Mouse (Mus musculus): ENCODE results near the gene Ppl. TPM values are rescaled to one million over a fixed set of nuclear protein-coding genes. Genes with fewer than 3 reads are reported as not detected.

The Ppl gene
- polyA plus RNA-seq, 1 experiment from 2014 or later: 0.65 TPM

- Histone ChIP-seq H3K4me3 (ENCODE audit: low read depth, low read length) (no peak overlapping the region), H3K9me3 (replicated peaks; ENCODE audit: control insufficient read depth, low read length) (no peaks in the 10 kb centered on the region), H3K36me3 (ENCODE audit: control insufficient read depth, insufficient read depth) (no peaks in the 10 kb centered on the region), H3K27ac (ENCODE audit: low read length) (no peak overlapping the region), H3K4me1 (ENCODE audit: control insufficient read depth, low read depth, low read length) (no peaks in the 10 kb centered on the region), H3K9ac (ENCODE audit: low read depth, low read length) (no peak overlapping the region), H3K4me2 (ENCODE audit: low read depth, low read length) (no peak overlapping the region), H3K27me3 (ENCODE audit: control insufficient read depth, insufficient read depth, low read depth, low read length) (peaks cover 1% of the 10 kb centered on the region)
- WGBS (ENCODE audit: insufficient replicate concordance): 49% methylated on average over 6 of the region's 6 CpGs
- ATAC-seq (ENCODE audit: low read depth): no peak
Measured at GRCm38 (mm10) chr16:5153299-5154026, 21.2 kb upstream of the Ppl start.

GRCm38 (mm10) chr16:5150544-5150943 lies 18.3 kb upstream of the Ppl start:
- Histone ChIP-seq H3K36me3 (ENCODE audit: control insufficient read depth, insufficient read depth) (no peaks in the 10 kb centered on the region), H3K4me1 (ENCODE audit: control insufficient read depth, low read depth, low read length) (peaks cover 4% of the 10 kb centered on the region), H3K9ac (ENCODE audit: low read depth, low read length) (no peak overlapping the region), H3K4me2 (ENCODE audit: low read depth, low read length) (no peak overlapping the region), H3K27me3 (ENCODE audit: control insufficient read depth, insufficient read depth, low read depth, low read length) (peaks cover 18% of the 10 kb centered on the region), H3K4me3 (ENCODE audit: low read depth, low read length) (no peak overlapping the region), H3K27ac (ENCODE audit: low read length) (no peak overlapping the region), H3K9me3 (replicated peaks; ENCODE audit: control insufficient read depth, low read length) (no peaks in the 10 kb centered on the region)
- WGBS (ENCODE audit: insufficient replicate concordance): 58% methylated on average over 10 of the region's 10 CpGs
- no peak for ATAC-seq (ENCODE audit: low read depth)

DNA sequence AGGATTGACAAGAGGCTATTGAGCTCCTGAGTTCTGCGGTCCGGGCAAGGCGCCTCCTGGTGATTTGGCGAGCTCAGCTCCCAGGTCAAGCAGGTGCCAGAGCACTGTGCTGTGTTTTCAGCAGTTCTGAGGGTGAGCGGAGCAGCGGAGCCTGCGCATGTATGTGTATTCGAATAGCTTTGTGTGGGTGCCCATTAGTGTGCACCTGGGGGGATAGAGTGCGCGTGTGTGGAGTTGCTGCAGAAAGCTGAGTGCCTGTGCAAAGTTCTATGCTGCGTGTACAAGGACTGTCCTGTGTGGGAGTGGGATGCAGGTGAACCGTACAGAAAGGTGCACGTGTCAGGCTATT lies 14.8 kb upstream of the Ppl start, which contains the start of gene Sec14l5:
Gene Sec14l5, plus strand, starts transcription at position 73 of the 349 bp plus-strand sequence.
- Histone ChIP-seq H3K36me3 (ENCODE audit: control insufficient read depth, insufficient read depth) (no peaks in the 10 kb centered on the region), H3K4me2 (ENCODE audit: low read depth, low read length) (peak within 1 kb of the TSS; percentile 63), H3K9me3 (replicated peaks; ENCODE audit: control insufficient read depth, low read length) (no peaks in the 10 kb centered on the region), H3K9ac (ENCODE audit: low read depth, low read length) (no peak within 1 kb of the TSS), H3K27ac (ENCODE audit: low read length) (no peak within 1 kb of the TSS), H3K4me3 (ENCODE audit: low read depth, low read length) (peak within 1 kb of the TSS; percentile 37), H3K4me1 (ENCODE audit: control insufficient read depth, low read depth, low read length) (peaks cover 4% of the 10 kb centered on the region), H3K27me3 (ENCODE audit: control insufficient read depth, insufficient read depth, low read depth, low read length) (peaks cover 18% of the 10 kb centered on the region)
- 19% methylated on average over 13 of the region's 13 CpGs for WGBS (ENCODE audit: insufficient replicate concordance)
- ATAC-seq (ENCODE audit: low read depth): no peak

GRCm38 (mm10) chr16:5146367-5147036 lies 14.3 kb upstream of the Ppl start:
- no peak overlapping the region for H3K9ac ChIP-seq (ENCODE audit: low read depth, low read length)

DNA sequence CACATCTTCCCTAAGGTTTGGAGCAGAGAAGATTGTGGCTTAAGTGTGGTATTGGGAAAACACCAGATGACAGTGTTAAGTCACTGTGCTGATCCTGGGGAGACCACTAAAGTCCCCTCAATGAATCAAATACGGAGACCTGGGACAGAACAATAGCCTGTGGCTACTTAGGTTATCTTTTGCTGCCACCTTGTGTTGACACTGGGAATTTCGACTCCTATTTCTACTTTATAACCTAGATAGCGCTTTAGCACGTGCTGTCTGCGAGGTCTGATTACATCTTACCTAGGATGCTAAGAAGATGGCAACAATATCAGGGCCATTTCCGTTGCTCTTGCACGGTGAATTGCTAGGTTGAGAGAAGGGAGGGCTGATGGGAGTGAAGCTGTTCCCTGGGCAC lies 13.3 kb upstream of the Ppl start:
- Histone ChIP-seq H3K9me3 (replicated peaks; ENCODE audit: control insufficient read depth, low read length) (no peaks in the 10 kb centered on the region), H3K27ac (ENCODE audit: low read length) (no peak overlapping the region), H3K27me3 (ENCODE audit: control insufficient read depth, insufficient read depth, low read depth, low read length) (peaks cover 18% of the 10 kb centered on the region), H3K4me1 (ENCODE audit: control insufficient read depth, low read depth, low read length) (peaks cover 4% of the 10 kb centered on the region), H3K9ac (ENCODE audit: low read depth, low read length) (no peak overlapping the region), H3K36me3 (ENCODE audit: control insufficient read depth, insufficient read depth) (no peaks in the 10 kb centered on the region), H3K4me3 (ENCODE audit: low read depth, low read length) (no peak overlapping the region), H3K4me2 (ENCODE audit: low read depth, low read length) (no peak overlapping the region)
- no peak for ATAC-seq (ENCODE audit: low read depth)
- WGBS (ENCODE audit: insufficient replicate concordance): under 1% methylated on average over 7 of the region's 7 CpGs

More at GRCm38 (mm10) chr16:5146367-5147036, 14.3 kb upstream of the Ppl start:
- H3K9me3 ChIP-seq (replicated peaks; ENCODE audit: control insufficient read depth, low read length): no peaks in the 10 kb centered on the region
- peaks cover 4% of the 10 kb centered on the region for H3K4me1 ChIP-seq (ENCODE audit: control insufficient read depth, low read depth, low read length)
- WGBS (ENCODE audit: insufficient replicate concordance): 2% methylated on average over 26 of the region's 26 CpGs
- peak overlapping the region; percentile 63 for H3K4me2 ChIP-seq (ENCODE audit: low read depth, low read length)
- peak; percentile 94 for ATAC-seq (ENCODE audit: low read depth)
- no peak overlapping the region for H3K27ac ChIP-seq (ENCODE audit: low read length)
- no peaks in the 10 kb centered on the region for H3K36me3 ChIP-seq (ENCODE audit: control insufficient read depth, insufficient read depth)
- peaks cover 18% of the 10 kb centered on the region for H3K27me3 ChIP-seq (ENCODE audit: control insufficient read depth, insufficient read depth, low read depth, low read length)
- H3K4me3 ChIP-seq (ENCODE audit: low read depth, low read length): peak overlapping the region; percentile 37

DNA sequence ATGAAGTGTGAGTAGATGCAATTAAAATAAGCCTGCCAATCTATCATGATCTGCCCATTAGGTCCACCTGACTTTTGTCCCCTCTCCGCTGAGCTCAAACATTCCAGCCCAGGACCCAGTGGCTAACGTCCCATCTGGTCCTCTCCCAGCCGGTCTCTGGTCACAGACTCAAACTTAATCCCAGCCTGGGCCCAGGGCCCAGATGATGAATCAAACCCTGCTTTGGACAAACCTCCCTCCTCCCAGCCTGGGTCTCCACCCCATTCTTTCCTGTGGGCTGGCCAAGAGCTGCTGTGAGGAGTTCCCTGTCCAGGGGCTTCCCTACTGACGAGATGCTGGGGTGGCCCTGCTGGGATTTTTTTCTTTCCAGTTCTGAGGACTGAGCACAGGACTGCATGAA lies 7.5 kb upstream of the Ppl start:
- H3K27me3 ChIP-seq (ENCODE audit: control insufficient read depth, insufficient read depth, low read depth, low read length): no peaks in the 10 kb centered on the region
- H3K36me3 ChIP-seq (ENCODE audit: control insufficient read depth, insufficient read depth): no peaks in the 10 kb centered on the region
- H3K9me3 ChIP-seq (replicated peaks; ENCODE audit: control insufficient read depth, low read length): no peaks in the 10 kb centered on the region
- no peak overlapping the region for H3K4me3 ChIP-seq (ENCODE audit: low read depth, low read length)
- H3K4me1 ChIP-seq (ENCODE audit: control insufficient read depth, low read depth, low read length): peaks cover 7% of the 10 kb centered on the region
- no peak overlapping the region for H3K9ac ChIP-seq (ENCODE audit: low read depth, low read length)
- H3K4me2 ChIP-seq (ENCODE audit: low read depth, low read length): no peak overlapping the region
- ATAC-seq (ENCODE audit: low read depth): no peak
- no peak overlapping the region for H3K27ac ChIP-seq (ENCODE audit: low read length)
- WGBS (ENCODE audit: insufficient replicate concordance): 52% methylated on average over 4 of the region's 4 CpGs

DNA sequence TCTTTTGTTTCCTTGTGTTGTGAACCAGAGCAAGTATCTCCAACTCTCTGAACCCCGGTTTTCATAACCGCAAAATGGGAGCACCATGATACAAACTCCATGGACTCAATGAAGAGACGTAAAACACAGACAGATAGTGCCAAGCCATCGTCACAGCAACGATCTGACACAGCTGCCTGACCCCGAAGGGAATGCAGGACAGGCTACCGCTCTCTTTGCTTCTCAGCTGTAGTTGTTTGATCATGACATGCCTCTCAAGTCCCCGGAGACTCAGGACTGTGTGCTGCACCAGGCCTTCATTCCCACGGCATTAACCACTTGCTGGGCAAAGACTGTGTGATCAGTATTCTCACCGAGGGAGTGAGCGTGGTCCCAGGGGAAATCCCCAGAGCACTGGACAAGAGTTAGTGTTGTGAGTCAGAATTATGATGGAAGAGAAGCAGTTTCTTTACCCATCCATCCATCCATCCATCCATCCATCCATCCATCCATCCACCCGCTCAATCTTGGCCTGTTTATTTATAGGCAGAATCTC lies 4.9 kb upstream of the Ppl start:
- H3K4me3 ChIP-seq (ENCODE audit: low read depth, low read length): no peak overlapping the region
- H3K27me3 ChIP-seq (ENCODE audit: control insufficient read depth, insufficient read depth, low read depth, low read length): peaks cover 13% of the 10 kb centered on the region
- no peak overlapping the region for H3K27ac ChIP-seq (ENCODE audit: low read length)
- no peaks in the 10 kb centered on the region for H3K9me3 ChIP-seq (replicated peaks; ENCODE audit: control insufficient read depth, low read length)
- H3K4me2 ChIP-seq (ENCODE audit: low read depth, low read length): no peak overlapping the region
- H3K36me3 ChIP-seq (ENCODE audit: control insufficient read depth, insufficient read depth): no peaks in the 10 kb centered on the region
- H3K4me1 ChIP-seq (ENCODE audit: control insufficient read depth, low read depth, low read length): peaks cover 7% of the 10 kb centered on the region
- 69% methylated on average over 12 of the region's 12 CpGs for WGBS (ENCODE audit: insufficient replicate concordance)
- no peak overlapping the region for H3K9ac ChIP-seq (ENCODE audit: low read depth, low read length)
- ATAC-seq (ENCODE audit: low read depth): no peak

GRCm38 (mm10) chr16:5136505-5136904 lies 4.3 kb upstream of the Ppl start:
- H3K4me1 ChIP-seq (ENCODE audit: control insufficient read depth, low read depth, low read length): peaks cover 7% of the 10 kb centered on the region
- H3K9ac ChIP-seq (ENCODE audit: low read depth, low read length): no peak overlapping the region
- H3K9me3 ChIP-seq (replicated peaks; ENCODE audit: control insufficient read depth, low read length): no peaks in the 10 kb centered on the region
- WGBS (ENCODE audit: insufficient replicate concordance): 27% methylated on average over 4 of the region's 4 CpGs
- no peak overlapping the region for H3K4me2 ChIP-seq (ENCODE audit: low read depth, low read length)
- no peak overlapping the region for H3K27ac ChIP-seq (ENCODE audit: low read length)
- no peak overlapping the region for H3K4me3 ChIP-seq (ENCODE audit: low read depth, low read length)
- ATAC-seq (ENCODE audit: low read depth): no peak
- no peaks in the 10 kb centered on the region for H3K36me3 ChIP-seq (ENCODE audit: control insufficient read depth, insufficient read depth)
- peaks cover 18% of the 10 kb centered on the region for H3K27me3 ChIP-seq (ENCODE audit: control insufficient read depth, insufficient read depth, low read depth, low read length)
